Mouse (Mus musculus): ENCODE results near the gene Hk1.

Gene Hk1

GRCm38 (mm10) chr10:62222777-62223176, 156.9 kb downstream of the Hk1 start:
- no peak for DNase-seq (ENCODE audit: low spot score in 2 of 2)

- DNase-seq (ENCODE audit: low spot score in 2 of 2): no peak
Measured at GRCm38 (mm10) chr10:62221647-62222046, 158.1 kb downstream of the Hk1 start.

DNA sequence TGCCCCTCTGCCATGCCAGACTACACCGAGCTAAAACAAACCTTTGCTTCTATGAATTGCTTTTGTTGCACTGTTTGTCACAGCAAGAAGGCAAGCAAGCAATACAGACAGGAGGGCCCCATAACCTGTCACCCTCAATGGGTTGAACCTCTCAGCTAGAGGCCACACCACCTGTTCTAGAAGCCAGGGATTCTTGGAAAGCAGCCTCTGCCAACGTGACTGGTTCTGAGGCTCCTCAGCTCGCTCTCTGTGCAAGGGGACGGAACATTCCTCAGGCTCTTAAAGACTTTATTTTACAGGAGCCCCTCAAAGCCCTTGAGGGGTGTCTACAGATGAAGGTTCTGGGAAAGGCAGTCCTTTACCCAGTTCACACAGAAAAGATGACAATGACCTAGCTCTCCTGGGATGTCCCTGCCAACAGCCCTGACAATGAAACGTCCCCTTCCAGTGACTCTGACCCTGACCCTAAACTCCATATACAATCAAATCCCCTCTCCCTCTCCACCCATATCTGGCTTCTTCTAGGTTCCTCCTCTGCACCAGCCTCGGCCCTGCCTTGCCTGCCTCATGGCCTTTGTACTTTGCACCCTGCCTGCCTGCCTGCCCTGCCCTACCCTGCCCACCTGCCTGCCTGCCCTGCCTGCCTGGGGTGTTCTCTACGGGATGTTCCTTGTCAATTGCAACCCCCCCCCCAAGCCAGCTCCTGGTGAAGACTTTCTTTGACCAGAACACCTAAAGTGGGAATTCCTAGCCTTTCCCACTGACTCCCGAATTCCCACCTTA, 158.8 kb downstream of the Hk1 start:
- DNase-seq (ENCODE audit: low spot score in 2 of 2): no peak

Data from frontal cortex, postnatal 10 days (tissue).